Mouse (Mus musculus) ES-Bruce4 (cell line): ENCODE measurements around the gene Hipk4. TPM values are rescaled to one million over a fixed set of nuclear protein-coding genes. Genes with fewer than 3 reads are reported as not detected.
A peak's percentile ranks its signal among the peaks of the same experiment; 100 is the strongest.

Source experiments
- H3K27ac ChIP-seq: 2 replicates; pipeline ENCODE4 v1.5.1; 2012; ENCODE audit warnings: low read length, inconsistent platforms; ENCODE audit not compliant: insufficient read depth
- H3K27me3 ChIP-seq: 2 replicates; pipeline ENCODE4 v1.6.1; 2012; ENCODE audit warnings: mild to moderate bottlenecking, low read length, inconsistent platforms; ENCODE audit not compliant: control insufficient read depth, poor library complexity, insufficient read depth, severe bottlenecking
- H3K36me3 ChIP-seq: 2 replicates; pipeline ENCODE4 v1.6.1; 2012; ENCODE audit warnings: inconsistent platforms, mild to moderate bottlenecking, low read length, moderate library complexity; ENCODE audit not compliant: control insufficient read depth, poor library complexity, insufficient read depth, severe bottlenecking
- H3K4me1 ChIP-seq: one replicate; pipeline ENCODE4 v1.8.1; 2011; ENCODE audit warnings: low read length; ENCODE audit not compliant: control insufficient read depth, insufficient read depth
- H3K4me3 ChIP-seq: 2 replicates; pipeline ENCODE4 v1.5.1; 2011; ENCODE audit warnings: low read depth, mild to moderate bottlenecking, low read length
- H3K9ac ChIP-seq: 2 replicates; pipeline ENCODE4 v1.6.1; 2012; ENCODE audit warnings: low read depth, mild to moderate bottlenecking, inconsistent platforms; ENCODE audit not compliant: poor library complexity, severe bottlenecking
- H3K9me3 ChIP-seq: replicated peaks from 2 replicates; pipeline ENCODE4 v1.6.1; 2012; ENCODE audit warnings: mild to moderate bottlenecking, low read length, inconsistent platforms; ENCODE audit not compliant: control insufficient read depth, poor library complexity, insufficient read depth, severe bottlenecking
- CTCF ChIP-seq: IDR thresholded peaks from one replicate; pipeline ENCODE4 v1.8.1; 2011; ENCODE audit warnings: low read depth, low read length
- EP300 ChIP-seq: IDR thresholded peaks from 2 replicates; pipeline ENCODE4 v1.6.1; 2011; ENCODE audit warnings: low read depth, low read length; ENCODE audit not compliant: insufficient read depth
- POLR2A ChIP-seq: IDR thresholded peaks from one replicate; pipeline ENCODE4 v1.8.1; 2011; ENCODE audit warnings: low read length; ENCODE audit not compliant: insufficient read depth
- polyA plus RNA-seq: library from polyadenylated mRNA; stranded (reverse); fragments of >200 nt; gene quantifications from 2 replicates; pipeline ENCODE4 v1.2.4, GENCODE M21; 2011; ENCODE audit warnings: low read depth; ENCODE audit not compliant: missing spikeins, insufficient read depth, insufficient read length

The Hipk4 gene
- polyA plus RNA-seq = 1.4 and 1.5 TPM in 2 replicates

- no peak within 1 kb of the TSS for H3K4me3 ChIP-seq
- H3K27ac ChIP-seq = peak within 1 kb of the TSS; percentile 13; the same call in 1 of the 2 replicates
- TF ChIP-seq EP300 = 0 out of 2 replicates have a peak, but pooled peaks have one; percentile 48
- TF ChIP-seq POLR2A = no peak
- H3K9me3 ChIP-seq = no peaks in the 10 kb centered on the region
- no peaks in the 10 kb centered on the region for H3K27me3 ChIP-seq
- H3K9ac ChIP-seq = no peak within 1 kb of the TSS
- H3K36me3 ChIP-seq = no peaks in the 10 kb centered on the region
- peaks cover 13% of the 10 kb centered on the region for H3K4me1 ChIP-seq
Observed at GRCm38 (mm10) chr7:27522967-27523366, at the start of gene Hipk4. Hipk4 (plus strand) TSS chr7:27523267.

GRCm38 (mm10) chr7:27473835-27474489, 49.1 kb upstream of the Hipk4 start:
- no peak for TF ChIP-seq POLR2A
- peaks cover 3% of the 10 kb centered on the region for H3K36me3 ChIP-seq
- H3K4me3 ChIP-seq = peak overlapping the region; percentile 82
- H3K27ac ChIP-seq = peak overlapping the region; percentile 40; the same call in 1 of the 2 replicates
- H3K9me3 ChIP-seq = no peaks in the 10 kb centered on the region
- H3K4me1 ChIP-seq = peaks cover 2% of the 10 kb centered on the region
- peak overlapping the region; percentile 51 for H3K9ac ChIP-seq
- H3K27me3 ChIP-seq = no peaks in the 10 kb centered on the region

DNA sequence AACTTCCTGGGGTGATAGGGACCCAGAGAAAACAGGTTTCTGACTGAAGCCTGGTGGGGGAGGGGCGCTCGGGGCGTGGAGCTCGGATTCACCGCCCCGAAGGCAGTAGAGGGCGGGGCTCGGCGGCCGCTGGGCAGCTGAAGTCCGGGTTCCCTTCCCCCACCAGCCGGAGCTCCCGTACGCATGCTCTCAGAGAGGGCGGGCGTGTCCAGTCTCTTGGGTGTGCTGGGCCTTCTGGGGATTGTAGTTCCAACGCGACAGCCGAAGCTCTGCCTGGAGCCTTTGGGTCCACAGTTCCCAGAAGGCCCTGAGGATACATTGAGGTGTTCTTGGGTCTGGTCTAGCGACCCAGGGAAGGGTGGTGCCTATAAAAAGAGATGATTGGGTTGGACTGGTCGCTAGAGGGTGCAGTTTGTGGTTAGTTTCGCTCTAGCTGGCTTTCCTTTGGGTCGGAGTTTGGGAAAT, 48.5 kb upstream of the Hipk4 start:
- Histone ChIP-seq H3K27me3 (no peaks in the 10 kb centered on the region), H3K36me3 (peaks cover 3% of the 10 kb centered on the region), H3K4me3 (peak overlapping the region; percentile 82), H3K9ac (peak overlapping the region; percentile 51), H3K4me1 (peaks cover 2% of the 10 kb centered on the region), H3K27ac (peak overlapping the region; percentile 40; the same call in 1 of the 2 replicates), H3K9me3 (no peaks in the 10 kb centered on the region)
- TF ChIP-seq CTCF (peak; percentile 38), EP300 (peak; percentile 4; the same call in 1 of the 2 replicates), POLR2A (no peak)

DNA sequence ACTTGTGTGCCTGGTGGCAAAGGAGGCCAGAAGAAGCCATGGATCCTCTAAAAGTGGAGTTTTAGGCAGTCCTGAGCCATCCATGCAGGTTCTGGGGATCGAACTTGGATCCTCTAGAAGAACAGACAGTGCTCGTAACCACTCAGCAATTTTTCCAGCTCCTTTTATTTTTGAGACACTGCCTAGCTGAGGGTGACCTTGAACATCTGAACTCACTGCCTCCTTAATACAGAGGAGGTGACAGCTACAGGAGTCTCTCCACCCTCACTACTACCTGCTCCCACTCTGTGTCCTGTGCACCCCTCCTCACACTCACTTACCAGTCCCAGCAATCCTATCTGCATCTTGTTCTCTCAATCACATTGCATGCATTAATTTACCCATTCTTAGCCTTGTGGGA, 47.5 kb upstream of the Hipk4 start:
- H3K27ac ChIP-seq = no peak overlapping the region
- H3K9ac ChIP-seq = no peak overlapping the region
- no peaks in the 10 kb centered on the region for H3K27me3 ChIP-seq
- no peak overlapping the region for H3K4me3 ChIP-seq
- H3K4me1 ChIP-seq = peaks cover 2% of the 10 kb centered on the region
- peaks cover 3% of the 10 kb centered on the region for H3K36me3 ChIP-seq
- no peak for TF ChIP-seq POLR2A
- TF ChIP-seq EP300 = no peak
- TF ChIP-seq CTCF = no peak
- H3K9me3 ChIP-seq = no peaks in the 10 kb centered on the region

DNA sequence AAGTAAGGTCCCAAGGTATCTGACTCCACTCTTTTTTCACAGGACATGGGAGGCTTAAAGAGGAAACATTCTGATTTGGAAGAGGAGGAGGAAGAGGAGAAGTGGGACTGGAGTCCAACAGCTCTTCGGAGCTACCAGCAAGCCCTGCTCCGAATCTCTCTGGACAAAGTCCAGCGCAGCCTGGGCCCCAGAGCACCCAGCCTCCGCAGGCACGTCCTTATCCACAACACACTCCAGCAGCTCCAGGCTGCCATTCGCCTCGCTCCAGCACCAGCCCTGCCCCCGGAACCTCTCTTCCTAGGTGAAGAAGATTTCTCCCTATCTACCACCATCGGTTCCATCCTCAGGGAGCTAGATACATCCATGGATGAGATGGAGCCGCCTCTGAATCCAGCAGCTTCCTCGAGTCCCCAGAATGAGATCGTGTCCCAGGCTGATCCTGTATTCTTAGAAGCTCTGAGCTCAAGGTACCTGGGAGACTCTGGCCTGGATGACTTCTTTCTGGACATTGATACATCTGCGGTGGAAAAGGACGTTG, 46.9 kb upstream of the Hipk4 start:
- H3K27me3 ChIP-seq = no peaks in the 10 kb centered on the region
- H3K9ac ChIP-seq = no peak overlapping the region
- TF ChIP-seq EP300 = no peak
- no peak for TF ChIP-seq POLR2A
- no peak for TF ChIP-seq CTCF
- H3K4me3 ChIP-seq = no peak overlapping the region
- H3K36me3 ChIP-seq = peaks cover 3% of the 10 kb centered on the region
- no peaks in the 10 kb centered on the region for H3K9me3 ChIP-seq
- no peak overlapping the region for H3K27ac ChIP-seq
- H3K4me1 ChIP-seq = peaks cover 5% of the 10 kb centered on the region

GRCm38 (mm10) chr7:27478561-27478960, 44.5 kb upstream of the Hipk4 start:
- peaks cover 3% of the 10 kb centered on the region for H3K36me3 ChIP-seq
- H3K9ac ChIP-seq = no peak overlapping the region
- no peaks in the 10 kb centered on the region for H3K9me3 ChIP-seq
- TF ChIP-seq EP300 (no peak), POLR2A (no peak), CTCF (no peak)
- H3K27me3 ChIP-seq = no peaks in the 10 kb centered on the region
- H3K4me3 ChIP-seq = no peak overlapping the region
- peaks cover 6% of the 10 kb centered on the region for H3K4me1 ChIP-seq
- H3K27ac ChIP-seq = no peak overlapping the region
